Mouse (Mus musculus): ENCODE measurements at regions not wholly inside any gene's neighbourhood (a gene's known extent, or its start where the extent isn't known, plus 50 kb on each side); places are given as distances from the start of the nearest gene placed in this dataset.

DNA sequence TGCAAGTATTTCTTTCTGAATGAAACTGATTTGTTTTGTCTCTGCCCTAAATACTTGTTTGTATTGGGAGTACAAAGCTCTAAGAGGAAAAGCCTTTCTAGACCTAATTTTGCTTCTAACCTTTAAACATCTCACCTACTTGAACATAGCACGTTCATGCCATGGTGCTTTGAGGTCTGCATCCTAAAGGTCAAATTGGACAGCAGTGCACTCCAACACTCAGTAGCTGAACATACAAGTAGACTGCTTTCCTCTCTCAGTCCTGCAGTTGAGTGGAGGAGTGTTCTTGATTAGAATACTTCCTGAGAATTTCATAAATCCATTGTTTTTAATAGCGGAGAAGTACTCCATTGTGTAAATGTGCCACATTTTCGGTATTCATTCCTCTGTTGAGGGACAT, 1397.2 kb upstream of the 1700008P02Rik start:
- TF ChIP-seq CTCF (IDR thresholded peaks at IDR 0.05; ENCODE audit: borderline replicate concordance, insufficient read depth, low read length) (no peak), POLR2A (IDR thresholded peaks at IDR 0.05; ENCODE audit: low read depth, low read length) (no peak)

Data from embryonic fibroblast, embryonic 13.5 days (primary cell).